Mouse (Mus musculus): ENCODE measurements at regions not wholly inside any gene's neighbourhood (a gene's known extent, or its start where the extent isn't known, plus 50 kb on each side); places are given as distances from the start of the nearest gene placed in this dataset.

DNA sequence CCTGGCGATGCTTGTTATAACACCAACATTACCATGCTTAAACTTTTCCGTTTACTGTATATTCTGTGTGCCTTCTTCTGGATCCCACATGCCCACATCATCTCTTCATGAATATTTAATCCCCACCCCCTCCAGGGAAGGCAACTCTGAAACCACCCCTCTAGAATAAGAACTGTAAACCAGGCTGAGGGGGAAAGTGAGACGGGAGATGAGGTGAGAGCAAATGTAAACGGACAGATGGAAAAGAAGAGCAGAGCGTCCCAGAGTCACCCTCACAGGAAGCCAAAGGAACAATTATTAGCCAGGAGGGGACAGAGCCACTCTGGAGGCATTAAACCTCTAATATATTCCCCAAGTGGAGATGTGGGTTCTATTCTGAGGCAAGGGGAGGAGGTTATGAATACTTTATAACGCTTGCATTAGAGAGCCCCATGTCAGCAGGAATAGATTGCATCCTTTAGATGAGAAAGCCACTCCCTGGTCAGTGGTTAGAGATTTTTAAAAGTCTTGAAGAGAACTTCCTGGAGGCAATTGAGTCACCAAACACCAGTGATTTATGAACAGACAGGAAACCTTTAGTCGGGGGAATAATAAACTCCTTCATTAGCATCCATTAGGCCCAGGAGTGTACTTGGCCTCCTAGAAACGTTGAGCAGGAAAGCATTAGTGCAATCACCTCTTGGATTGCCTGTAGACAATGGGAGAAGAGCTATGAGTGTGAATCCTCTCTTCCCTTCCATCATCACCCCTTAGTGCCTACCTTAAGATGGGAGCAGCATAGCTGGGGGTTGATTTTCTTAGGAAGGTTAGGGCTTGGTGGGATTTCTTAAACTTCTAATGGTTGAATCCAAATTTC, 220.1 kb downstream of the Elavl2 start:
- DNase-seq = no peak

DNA sequence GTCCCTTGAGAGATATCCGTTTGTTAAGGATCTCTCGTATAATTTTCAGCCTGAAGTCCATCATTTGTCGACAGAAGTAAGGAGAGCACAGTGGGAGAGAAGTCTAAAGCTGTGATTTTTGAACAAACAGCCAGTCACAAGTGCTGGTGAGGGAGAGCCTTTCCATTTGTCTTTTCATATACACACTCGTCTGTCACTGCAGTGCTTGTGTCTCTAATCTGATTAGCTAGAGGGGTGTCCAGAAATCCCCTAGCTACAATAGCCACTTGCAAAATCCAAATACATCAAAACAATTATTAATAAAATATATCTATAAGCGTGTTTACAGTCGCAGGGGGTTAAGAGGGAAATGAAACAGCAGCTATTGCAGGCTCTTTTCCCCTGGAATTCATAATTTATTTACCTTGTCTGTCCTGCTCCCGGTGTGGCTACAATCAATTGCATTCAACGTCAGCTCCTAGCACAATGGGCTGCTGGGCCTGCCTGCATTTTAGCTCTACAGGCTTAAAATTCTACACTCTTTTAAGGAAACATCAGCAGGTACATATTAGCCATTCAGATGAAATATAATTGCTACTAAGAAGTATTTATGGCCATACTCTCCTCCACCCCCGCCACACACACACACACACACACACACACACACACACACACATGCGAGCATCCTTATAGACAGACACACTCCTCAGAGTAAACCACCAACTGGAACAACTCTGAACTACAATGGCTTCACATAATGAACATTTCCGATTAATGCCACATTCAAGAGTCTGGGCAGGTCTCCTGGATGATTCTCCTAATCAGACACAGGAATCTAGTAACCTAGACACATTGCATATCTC, 236.1 kb downstream of the Elavl2 start:
- DNase-seq = no peak

DNA sequence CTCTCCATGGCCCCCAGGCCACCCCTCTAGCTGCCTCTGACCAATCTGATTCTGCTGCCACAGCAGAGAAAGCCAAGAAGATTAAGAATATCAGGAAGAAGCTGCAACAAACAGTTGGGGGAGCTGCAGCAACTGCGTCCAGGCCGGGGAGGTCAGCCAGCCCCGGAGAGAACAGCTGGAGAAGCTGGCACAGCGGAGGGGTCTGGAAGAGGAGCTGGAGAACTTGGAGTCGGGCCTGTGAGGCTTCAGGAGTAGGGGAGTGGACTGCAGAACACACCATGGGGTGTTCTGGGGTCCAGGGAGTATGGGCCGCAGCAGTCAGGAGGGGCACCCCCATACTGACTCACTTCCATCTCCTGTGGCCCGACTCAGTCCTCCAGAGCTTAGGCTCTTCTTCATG, 243.5 kb downstream of the Elavl2 start:
- peak; percentile 19 for DNase-seq

DNA sequence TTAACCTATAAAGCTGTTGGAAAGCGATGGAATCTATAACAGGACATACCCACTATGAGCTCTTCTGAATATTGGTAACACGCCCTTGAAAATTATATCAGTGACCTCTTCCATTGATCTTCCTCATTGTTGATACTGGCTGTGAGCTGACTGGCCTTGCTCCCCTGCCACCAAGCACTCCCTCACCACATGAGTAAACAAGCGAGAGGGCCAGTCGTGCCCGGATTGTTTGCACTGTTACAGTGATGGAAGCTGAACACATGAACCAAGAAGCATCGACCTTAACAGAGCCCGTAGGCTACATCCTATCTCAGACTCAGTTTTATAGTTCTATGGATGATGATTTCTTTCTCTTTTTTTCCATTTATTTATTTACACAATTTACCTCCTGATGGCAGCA, 255.9 kb downstream of the Elavl2 start:
- no peak for DNase-seq

DNA sequence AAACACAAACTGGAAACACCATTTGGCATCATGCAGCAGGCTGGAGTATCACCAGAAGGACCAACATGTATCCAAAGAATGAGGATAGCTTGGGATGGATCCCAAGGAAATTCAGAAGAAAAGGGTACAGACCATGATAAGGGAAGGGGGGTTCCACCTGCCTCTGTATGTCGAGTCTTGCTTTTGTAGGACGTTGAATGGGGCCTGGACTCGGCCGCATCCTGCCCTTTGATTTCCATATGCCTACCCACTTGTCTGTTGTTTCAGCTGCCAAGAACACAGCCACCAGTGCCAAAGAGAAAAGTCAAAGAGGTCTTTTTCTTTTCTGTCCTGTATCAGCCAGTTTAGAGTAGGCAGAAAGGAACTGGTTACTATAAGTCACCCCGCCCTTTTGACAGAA, 256.7 kb downstream of the Elavl2 start:
- no peak for DNase-seq

DNA sequence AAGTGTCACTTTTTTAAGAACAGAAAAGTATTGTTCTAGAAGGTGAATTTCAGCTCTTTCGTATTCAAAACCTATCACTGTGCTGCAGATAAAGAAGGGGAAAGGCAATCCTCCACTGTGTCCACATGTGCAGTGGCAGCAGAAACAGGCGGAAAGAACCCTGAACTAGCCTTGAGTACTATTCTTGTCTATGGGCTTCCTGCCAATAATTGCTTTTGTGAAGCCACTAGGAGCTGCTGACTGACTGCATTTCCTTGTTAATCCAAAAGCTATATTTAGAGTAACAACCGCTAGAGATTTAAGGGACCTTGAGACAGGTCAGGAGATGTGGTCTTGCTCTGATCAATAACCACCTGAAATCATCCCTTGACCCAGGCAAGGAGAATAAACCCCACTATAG, 265.3 kb downstream of the Elavl2 start:
- peak; percentile 6 for DNase-seq

DNA sequence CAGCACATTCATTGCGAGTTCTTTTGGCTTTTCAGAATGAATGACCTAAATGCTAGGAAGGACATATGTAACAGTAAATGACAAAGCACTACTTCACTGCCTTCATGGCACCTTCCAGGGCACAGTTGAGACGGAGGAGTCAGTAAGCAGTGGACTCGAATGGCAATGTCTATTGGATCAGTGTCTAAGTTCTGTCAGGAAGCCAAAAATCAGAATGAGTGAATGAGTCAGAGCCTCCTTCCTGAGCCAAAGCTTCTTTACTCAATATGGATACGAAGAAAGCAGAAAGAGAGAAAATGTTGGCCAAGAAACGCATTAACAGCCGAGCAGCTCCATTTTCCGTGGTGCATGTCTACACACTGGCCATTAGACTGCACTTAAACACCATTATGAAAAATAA, 268.3 kb downstream of the Elavl2 start:
- DNase-seq = no peak

DNA sequence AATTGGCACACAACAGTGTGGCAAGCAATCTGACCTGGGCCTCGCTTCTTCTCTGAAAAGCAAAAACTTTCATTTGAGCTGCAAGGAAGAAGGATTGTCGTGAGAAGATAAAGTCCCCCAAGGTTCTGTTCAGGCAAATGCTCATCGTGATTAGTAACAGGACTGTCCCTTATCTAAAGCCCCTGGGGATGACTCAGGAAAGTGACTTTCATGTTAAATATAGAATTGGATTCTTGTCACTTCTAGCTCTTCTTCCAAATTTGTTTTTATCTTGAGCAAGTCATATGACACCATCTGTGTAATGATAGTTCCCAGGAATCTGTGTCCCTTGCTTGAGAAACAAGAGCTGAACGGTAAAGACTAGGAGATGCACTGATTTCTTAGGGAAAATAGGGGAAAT, 280.3 kb downstream of the Elavl2 start:
- DNase-seq = no peak

DNA sequence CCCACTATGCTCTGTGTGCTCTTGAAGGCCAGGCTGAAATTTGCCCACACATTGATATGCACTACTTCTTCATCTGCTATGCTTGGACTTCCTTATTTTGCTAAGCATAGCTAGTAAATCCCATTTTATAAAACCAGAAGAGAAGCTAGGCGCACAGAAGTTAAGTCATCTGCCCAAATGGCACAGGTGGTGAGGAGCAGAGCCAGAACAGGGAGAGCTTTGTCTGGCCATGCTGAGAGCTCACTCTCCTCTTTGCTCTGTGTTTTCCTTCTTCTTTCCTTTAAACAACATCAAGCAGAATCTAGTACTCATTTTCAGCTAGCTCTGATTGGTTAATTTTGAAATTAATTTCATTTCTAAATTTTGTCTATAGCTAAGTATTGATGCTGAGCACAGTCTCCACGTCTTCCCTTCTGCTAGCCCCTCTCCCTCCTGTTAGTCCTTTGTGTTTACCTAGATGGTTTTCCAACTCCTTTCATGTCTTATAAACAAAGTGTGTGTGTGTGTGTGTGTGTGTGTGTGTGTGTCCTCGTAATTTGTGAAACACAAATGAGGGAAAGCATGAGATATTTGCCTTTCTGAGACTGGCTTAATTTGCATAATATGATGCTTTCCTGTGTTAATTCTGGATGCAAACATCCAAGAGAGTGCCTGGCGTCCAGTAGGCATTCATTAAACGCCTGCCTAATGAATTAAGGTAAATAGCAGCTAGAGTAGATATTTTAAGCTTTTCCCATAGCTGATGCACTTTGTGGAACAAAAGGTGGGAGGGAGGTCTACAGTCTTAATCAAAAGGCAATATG, 283.6 kb downstream of the Elavl2 start:
- DNase-seq = no peak

DNA sequence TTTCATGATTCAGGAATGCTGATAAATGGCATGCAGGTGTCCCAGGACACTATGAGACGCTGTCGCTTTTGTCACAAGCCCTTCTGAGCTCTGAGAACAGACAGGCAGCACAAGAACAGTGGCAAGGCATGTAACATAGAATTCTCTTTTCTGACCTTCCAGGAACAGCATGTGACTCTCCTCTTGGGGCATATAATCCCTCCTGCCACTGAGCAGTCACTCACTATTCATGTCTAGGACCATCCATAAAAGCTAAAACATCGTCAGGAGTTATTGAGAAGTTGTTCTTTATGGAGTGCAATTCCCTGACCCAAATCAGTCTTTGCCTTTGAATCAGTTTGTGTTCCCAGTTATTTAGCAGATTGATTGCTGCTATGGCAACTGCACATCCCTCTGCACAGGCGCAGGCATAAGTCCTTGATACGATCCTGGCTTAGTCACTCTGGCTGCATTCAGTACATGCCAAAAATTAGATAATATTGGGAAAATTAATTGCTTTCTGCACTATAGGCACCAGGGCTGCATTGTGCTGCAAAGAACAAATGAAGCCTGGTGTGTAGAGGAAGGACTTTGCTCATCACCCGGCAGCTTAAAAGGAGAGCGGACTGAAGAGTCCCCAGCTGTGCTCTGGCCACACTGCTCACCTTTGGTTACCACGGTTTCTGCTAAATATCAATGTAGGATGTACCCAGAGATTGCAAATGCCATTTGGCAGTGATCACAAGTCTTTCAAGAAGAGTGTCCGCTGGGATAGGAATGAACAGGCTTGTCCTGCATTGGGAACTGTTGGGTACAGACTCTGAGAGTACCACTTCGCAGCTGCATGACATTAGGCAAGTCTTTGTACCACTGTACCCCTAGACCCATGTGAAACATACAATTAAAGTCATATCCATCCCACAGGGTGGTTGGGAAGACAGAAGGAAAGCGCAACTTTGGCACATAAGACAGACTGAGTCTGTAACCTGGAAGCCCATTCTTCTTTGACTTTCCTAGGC, 288.6 kb downstream of the Elavl2 start:
- no peak for DNase-seq

DNA sequence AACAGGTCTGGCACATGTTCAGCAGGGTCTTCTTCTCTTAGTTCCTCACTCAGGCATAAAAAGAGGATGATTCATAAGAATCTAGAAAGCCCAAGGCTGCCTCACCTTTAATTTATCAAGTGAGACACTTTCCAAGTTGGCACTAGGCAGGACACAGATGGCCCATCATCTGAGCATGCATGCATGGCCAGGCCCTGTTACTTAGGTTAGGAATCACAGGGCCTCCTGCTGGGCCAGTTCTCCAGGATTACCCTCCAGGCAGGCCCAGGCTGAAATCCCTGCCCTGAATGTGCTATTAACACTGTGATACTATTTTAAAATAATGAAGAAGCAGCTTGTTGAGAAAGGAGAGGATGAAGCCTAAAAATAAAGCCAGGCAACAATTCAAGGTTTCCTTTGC, 304.5 kb downstream of the Elavl2 start:
- DNase-seq = no peak

DNA sequence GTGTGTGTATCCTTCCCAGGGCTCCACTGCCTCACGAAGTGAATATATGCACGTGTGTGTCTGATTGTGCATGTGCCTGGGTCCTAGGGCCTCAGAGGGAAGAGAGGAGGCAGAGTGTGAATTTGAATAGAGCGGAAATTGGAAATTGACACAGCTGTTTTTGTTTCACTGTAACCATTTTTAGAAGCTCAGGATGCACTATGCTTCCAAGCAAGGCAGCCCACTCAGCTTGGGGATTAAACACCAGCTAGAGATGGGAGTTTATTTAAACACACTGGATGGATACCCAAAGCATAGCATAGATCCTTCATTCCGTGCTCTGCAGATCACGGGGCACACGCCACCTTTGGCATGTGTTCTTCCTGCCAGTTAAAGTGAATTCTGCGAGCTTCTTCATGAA, 306.2 kb downstream of the Elavl2 start:
- DNase-seq = no peak

DNA sequence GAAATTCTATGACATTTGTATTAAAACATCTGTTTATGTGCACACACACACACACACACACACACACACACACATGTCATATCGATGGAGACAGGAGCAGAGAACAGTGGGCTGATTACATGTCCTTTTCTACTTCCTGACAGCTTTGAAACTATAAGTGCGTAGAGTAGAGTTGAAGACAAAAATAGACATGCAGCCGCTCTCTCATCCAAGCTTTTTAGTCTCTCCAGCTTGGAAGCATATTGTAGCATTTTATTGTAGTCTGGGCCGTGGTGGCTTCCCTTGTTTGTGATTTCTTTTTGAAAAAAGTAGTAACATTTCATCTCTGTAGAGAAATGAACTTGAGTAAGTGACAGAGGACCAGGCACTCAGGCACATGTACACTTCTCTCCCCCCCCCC, 306.7 kb downstream of the Elavl2 start:
- DNase-seq = no peak

DNA sequence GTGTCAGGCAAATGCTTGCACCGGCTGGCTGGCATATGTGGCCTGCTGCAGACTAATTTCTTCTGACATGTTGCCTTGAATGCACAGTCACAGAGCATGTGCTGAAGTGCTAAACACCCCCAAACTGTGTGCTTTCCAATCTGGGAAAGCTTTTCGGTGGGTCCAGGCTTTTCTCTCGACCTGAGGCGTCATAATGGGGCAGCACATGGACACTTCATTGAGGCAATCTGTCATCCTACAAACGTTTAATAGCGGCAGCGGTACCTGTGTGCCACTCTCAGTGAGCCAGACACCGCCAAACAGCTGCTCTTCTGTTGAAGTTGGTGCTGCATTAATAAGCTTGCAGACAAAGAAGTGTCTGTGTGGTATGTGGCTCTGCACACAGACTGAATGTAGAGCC, 308.3 kb downstream of the Elavl2 start:
- no peak for DNase-seq

DNA sequence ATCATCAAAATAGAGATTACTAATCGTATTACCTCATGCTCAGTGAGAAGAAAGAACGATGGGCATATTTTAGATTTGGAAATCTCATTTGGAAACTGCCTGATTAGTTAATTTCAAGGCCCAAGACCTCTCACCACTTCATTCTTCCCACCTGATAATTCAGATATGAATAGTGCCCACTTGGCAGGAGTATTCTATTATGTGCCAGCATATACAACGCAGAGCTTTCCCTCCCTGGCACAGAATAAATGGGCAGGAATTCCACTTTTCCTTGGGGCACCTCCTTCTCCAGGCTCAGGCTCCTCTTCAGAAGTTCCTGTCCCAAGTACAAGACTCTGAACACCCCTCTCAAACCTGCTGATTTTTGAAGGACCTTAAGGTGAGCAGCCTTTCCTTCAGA, 308.7 kb downstream of the Elavl2 start:
- DNase-seq = no peak

DNA sequence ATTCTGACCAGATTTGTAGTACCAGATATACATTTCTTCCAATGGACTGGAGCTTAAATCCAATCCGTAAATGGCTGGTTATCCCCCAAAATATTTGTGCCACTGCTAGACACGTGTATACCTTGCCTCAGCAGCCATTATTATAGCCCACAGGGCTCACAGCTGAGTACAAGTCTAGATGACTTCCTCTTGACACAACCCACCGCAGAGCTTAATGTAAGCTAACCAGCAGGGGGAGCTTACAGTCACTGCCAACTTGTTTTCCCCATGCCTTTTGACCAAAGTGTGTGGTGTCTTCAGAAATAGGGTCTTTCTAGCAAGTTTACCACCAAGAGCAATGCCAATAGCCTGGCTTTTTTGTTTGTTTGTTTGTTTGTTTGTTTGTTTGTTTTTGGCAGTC, 316.6 kb downstream of the Elavl2 start:
- no peak for DNase-seq

DNA sequence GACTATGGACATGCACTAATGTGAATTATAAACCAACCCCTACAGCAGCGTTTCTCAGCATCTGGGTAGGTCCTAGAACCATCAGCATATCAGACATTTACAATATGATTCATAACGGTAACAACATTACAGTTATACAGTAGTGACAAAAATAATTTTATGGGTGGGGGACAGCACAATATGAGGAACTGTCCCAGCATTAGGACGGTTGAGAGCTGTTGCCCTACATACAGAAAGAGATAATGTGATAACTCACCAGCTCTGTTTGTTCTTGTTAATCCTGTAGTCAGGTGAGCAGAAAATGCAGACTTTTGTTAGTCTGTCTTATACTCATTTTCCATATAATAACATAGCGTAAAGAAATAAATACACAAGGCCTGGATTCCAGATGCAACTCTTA, 319.1 kb downstream of the Elavl2 start:
- DNase-seq = no peak

DNA sequence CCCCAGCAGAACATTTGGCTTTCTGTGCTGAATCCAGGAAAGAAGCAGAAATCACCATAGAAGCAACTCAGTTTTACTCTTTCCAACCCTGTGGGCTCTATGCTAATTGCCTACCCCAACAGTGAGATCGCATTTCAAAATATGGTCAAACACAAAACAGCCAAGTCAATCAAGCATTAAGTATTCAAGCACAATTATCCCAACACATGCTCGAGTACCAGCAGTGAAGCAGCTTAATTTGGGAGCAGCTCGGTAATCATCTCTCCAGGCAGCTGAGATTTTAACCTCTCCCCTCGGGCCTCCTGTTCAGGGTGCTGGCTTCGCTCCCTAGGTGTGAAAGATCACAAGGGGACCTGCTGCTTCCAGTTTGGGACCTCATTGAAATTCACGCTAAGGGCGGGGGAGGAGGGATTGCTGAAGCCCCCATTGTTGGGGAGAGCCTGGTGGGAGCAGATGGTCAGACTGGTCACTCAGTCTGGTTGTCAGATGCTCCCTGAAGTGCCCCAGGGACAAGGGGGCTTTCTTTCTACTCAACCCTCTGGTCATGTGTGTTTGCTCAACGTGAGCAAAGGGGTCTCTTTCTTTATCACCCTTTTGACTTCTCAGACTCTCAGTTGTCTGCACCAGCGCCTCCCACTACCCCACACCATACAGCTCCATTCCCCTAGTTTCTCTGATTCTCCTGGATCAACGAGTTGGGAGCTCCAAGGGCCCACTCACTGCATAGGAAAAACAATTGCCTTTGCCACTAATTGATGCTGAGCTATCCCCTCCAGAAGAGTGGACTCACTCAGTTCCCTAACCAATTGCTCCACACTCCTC, 319.8 kb downstream of the Elavl2 start:
- no peak for DNase-seq

DNA sequence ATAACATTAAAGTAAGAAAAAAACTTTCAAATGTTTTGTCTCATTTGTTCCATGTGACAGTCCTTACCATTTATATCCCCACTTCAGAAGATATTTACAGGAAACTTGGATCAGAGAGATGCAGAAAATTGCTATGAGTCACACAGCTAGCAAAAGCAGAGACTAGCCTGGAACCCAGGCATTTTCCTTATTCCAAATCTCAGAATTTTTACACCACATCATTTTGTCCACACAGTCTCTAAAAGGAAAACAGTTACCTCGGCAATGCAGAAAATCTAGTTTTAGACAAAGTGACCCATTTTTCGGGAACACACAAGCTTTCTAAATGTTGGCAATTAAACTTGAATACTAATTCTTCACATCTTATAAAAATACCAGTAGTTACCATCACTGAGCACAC, 329.3 kb downstream of the Elavl2 start:
- no peak for DNase-seq

DNA sequence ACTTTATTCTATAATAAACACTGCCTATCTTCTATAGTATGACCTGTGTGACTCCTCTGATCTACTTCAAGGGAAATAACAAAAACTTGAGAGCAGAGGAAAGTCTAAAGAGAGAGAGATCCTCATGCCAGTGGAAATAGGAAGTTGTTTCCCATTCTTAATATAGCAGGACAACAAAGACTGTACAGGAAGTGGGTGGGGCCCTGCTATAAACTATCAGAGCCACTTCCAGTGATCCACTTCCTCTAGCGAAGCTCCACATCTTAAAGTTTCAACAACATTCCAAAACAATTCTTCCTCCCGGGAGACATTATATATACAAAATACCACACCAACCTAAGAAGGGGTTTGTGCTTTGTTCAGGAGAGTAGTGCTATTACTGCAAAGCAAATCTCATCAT, 339.7 kb downstream of the Elavl2 start:
- DNase-seq = no peak

DNA sequence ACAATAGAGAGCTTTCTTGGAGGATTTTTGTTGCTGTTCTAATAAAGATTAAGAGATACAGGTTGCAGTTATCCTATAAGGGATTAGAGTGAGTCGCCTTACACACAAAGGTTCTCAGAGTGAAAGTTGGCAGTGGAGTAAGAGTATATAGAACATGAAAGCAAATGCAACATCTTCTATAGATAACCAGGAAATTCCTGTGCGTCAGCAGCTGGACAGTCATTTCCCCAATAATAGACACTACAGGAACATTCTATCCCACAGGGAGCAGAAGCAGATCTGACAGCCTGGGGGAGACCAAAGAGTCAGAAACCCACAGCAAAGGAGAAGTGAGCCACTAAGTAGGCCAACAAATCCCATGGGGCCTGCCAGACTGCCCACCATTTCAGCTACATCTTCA, 348.7 kb downstream of the Elavl2 start:
- no peak for DNase-seq

Measured in heart, postnatal 4 days (tissue).